Mouse (Mus musculus) CD4-positive, CD25-positive, alpha-beta regulatory T cell, adult 2 months (primary cell): ENCODE measurements at regions not wholly inside any gene's neighbourhood (a gene's known extent, or its start where the extent isn't known, plus 50 kb on each side); places are given as distances from the start of the nearest gene placed in this dataset.
A peak's percentile ranks its signal among the peaks of the same experiment; 100 is the strongest.

Source experiments
- DNase-seq: peaks from one replicate; pipeline ENCODE4 v3.0.0-alpha.2; 2012; ENCODE audit warnings: low read depth, low spot score

- DNase-seq: no peak
These were observed 192.3 kb downstream of the Gm5447 start for GRCm38 (mm10) chr13:31166286-31166685.

DNA sequence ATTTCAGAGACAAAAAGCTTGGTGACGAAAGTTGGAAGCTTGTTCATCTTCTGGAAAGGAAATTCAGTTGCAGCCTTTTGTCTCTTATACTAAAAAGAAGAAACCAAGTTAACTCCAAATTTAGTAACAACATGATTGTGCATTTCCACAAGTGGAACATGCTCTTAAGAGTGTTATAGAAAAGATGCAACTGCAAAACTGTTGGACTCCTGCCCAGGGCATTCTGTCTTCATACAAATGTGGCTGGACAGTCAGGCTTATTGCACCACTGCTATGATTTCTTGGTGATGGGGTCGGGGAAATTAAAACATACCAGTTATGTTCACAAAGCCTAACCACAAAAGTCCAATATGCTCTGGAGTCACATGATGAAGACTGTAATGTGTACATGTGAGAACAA is 194.8 kb downstream of the Gm5447 start:
- DNase-seq: no peak

DNA sequence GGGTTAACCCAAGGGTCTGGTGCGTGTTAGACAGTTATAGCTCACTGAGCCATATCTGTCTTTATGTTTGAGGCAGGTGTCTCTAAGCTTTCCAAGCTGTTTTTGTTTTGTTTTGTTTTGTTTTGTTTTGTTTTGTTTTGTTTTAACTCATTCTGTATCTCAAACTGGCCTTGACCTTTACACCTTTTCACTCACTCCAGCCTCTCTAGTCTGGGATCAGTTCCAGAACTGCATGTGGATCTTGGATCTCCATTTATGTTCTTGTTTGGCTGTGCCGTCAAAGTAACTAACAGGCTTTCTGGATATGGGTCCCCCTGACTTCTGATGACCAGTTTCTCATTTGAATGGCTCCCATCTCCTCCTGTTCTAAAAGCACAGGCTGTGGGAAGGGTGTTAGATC is 197.7 kb downstream of the Gm5447 start:
- DNase-seq: no peak

DNA sequence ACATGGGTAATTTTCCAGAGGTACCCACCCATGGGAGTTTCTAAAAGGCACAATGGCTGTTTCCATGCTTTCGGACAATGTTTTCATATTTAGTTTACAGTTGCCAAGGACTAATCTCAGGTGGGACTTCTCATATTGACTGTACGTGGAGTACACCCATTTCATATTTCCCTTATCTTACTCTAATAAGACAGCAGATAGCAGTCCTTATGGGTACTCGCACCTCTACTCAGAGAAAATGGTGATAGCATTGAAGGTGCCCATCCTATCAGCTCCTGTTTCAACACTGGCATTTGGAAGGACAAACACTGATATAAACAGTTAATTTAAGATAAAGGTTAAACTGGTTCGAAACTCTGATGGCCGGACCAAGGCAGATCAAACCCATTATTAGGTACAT is 198.6 kb downstream of the Gm5447 start:
- DNase-seq: no peak

DNA sequence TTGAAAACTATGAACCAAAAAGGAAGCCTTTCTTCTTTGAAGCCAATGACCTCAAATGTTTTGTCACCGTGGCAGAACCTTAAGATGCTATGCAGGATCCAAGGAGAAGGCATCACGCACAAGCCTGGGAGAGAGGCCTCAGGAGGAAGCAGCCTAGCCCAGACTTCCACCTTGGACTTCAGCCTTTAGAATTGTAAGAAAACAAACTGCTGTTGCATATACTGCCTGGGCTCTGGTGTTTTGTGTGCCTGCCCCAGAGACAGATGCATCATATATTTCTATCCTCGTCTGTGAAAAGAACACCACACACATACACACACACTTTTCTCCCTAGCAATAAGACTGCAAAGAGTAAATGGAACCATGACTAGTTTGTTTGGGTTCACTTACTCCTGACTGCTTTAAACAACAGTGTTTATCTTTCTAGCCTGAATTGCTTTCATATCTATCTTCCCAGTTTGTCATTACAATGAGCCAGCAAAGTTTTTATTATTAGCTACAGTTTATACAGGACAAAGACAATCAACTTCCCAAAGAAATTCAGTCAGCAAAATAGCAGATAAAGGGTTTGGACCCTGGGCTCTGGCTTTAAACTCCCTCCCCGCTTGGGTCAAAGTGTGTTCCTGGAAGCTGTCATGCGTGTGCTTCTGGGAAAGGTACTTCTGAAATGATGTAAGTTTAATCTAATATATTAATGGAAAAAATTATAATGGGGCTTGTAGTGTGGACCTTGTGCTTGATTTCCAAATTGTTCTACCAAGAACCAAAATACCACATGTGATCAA is 204.2 kb downstream of the Gm5447 start:
- DNase-seq: no peak

- DNase-seq: no peak
These were observed 205.0 kb downstream of the Gm5447 start for GRCm38 (mm10) chr13:31178964-31179363.

DNA sequence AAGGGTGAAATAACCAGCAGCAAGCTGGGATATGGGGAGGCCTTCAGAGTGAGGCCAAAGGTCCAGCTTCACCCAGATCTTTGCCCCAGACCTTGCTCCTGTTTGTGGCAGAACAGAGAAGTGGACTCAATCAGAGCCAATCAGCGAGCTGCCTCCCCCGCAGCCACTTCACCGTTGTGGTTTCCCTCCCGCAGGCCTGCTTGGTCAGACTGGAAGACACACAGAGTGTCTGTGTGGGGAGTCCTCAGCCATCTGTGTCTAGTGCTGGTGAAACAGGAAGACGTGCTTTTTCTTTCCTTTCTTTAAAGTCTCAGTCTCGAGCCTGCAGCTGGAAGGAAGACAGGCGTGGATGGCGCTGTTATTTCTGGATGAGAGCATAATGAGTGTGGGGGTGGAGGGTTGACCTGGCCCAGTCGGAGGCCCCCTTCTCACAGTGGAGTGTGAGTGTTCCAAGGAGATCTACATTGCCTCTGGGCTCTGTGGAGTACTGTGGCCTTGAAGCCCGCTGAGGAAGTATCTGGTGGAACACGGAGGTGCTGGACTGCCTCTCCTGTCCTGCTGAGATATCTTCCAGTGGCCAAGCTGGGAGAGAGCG is 205.5 kb downstream of the Gm5447 start:
- DNase-seq: peak; percentile 4

- DNase-seq: no peak
These were observed 207.5 kb downstream of the Gm5447 start for GRCm38 (mm10) chr13:31181530-31181929.

- no peak for DNase-seq
These were observed 211.1 kb downstream of the Gm5447 start for GRCm38 (mm10) chr13:31184845-31185834.

GRCm38 (mm10) chr13:31186805-31187589 is 213.0 kb downstream of the Gm5447 start:
- no peak for DNase-seq

- no peak for DNase-seq
These were observed 215.1 kb downstream of the Gm5447 start for GRCm38 (mm10) chr13:31189116-31189515.

- no peak for DNase-seq
These were observed 216.0 kb downstream of the Gm5447 start for GRCm38 (mm10) chr13:31190036-31190435.

DNA sequence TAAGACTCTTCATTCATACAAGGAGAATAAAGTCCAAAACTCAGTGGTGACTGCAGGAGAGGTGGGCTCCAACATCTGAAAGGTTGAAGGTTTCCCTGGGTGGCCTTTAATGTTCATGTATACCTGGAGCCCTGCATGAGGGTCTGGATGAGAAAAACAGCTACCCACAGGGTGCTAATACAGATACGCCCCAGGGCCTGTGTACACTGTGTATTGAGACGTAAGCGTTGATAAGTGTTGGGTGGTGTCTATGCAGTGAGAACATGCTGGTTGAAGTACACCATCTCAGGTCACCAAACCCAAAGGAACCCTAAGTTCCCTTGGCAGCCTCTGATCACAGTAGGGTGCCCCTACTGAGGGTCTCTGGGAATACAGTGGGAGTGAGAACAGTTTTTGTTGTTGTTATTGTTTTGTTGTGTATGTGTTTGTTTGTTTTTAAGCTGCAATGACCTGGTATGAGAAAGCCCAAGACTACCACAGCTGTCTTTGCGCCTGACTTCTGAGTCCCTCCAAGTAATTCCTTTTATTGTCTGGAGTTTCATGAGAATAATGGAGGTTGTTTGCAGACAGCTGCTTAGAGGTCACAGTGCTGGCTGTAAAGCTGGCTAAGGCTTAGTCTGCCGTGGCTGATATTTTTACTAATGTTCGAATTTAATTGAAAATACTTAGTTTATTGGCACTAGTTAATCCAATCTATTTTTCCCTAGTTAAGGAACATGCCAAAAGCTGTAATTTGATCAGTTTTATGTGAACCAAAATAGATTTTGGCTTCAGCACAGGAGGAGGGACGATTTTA is 217.5 kb downstream of the Gm5447 start:
- no peak for DNase-seq

- no peak for DNase-seq
These were observed 221.0 kb downstream of the Gm5447 start for GRCm38 (mm10) chr13:31194971-31195370.

- no peak for DNase-seq
These were observed 222.5 kb downstream of the Gm5447 start for GRCm38 (mm10) chr13:31196546-31196945.

DNA sequence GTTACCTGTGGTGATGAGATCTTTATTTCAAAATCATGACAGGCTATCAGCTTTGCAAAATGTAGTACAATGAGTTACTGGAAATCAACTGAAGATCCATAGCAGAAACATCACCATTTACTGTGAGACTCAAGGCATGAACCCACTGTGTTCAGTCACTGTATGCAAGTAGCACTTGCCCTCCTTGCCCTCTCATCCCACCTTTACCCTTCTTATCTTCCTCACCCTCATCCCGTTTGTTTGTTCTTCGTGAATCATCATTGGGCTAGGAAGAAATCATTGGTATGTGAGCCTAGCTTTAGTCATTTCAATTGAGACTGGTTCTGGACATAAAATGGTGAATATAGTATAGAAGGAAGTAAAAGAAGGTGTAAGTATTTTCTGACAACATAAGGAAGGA is 223.6 kb downstream of the Gm5447 start:
- DNase-seq: no peak

DNA sequence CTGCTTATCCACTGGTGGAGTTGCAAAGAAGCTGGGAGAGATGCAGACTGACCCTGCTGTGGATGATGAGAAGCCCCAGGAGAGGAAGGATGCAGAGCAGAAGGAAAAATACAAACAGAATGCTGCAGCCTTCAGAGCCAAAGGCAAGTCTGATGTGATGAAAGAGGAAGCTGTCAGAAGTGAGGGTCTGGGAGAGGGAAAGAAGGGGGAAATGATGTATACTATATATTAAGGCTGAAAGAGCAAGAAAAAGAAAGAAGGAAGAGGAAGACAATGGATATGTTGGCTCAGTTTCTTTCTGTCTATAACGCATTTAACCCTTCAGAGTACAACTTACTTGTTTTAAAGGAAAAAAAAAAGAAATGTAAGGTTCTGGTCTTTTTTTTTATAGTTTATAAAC is 225.4 kb downstream of the Gm5447 start:
- no peak for DNase-seq

GRCm38 (mm10) chr13:31204068-31204467 is 230.1 kb downstream of the Gm5447 start:
- DNase-seq: no peak

- no peak for DNase-seq
These were observed 232.4 kb downstream of the Gm5447 start for GRCm38 (mm10) chr13:31206381-31206780.

- DNase-seq: no peak
These were observed 233.7 kb downstream of the Gm5447 start for GRCm38 (mm10) chr13:31207709-31208108.

DNA sequence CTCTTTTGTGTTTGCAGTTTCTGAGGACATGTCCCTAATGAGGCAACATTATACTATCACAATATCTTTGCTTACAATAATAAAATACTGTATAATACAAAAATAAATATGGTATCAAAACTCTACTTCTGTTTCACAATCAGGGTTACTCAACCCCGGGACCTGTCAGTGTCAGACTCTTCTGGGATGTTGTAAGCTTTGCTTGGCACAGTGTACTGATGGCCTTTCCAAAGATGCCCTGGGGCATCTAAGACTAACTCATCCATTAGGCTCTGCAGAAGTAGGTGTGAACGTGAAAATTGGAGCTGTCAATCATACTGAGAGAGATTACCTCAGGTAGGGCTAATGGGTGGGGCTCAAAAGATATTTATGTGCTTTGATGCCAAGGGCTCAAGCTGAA is 249.0 kb downstream of the Gm5447 start:
- DNase-seq: no peak
